Mouse (Mus musculus) hindbrain, embryonic 11.5 days (tissue): ENCODE data around the gene Ccni. TPM values are rescaled to one million over a fixed set of nuclear protein-coding genes. Genes with fewer than 3 reads are reported as not detected.

Experiments used
- ATAC-seq: fragments of 200-750 bp; cut with Nextera tagmentation; 2 replicates; pipeline ENCODE4 v1.8.0; 2017; ENCODE audit warnings: mild to moderate bottlenecking, moderate TSS enrichment, moderate library complexity; ENCODE audit not compliant: low FRiP score
- DNase-seq: peaks from one replicate; pipeline ENCODE4 v3.0.0-alpha.2; 2015; ENCODE audit warnings: low spot score
- H3K27ac ChIP-seq: fragments of 300-500 bp; sonication (generic); 2 replicates; pipeline ENCODE4 v1.5.1; 2014; ENCODE audit warnings: mild to moderate bottlenecking, low read depth, low read length
- H3K27me3 ChIP-seq: fragments of 300-500 bp; sonication (generic); 2 replicates; pipeline ENCODE4 v1.6.1; 2014; ENCODE audit warnings: mild to moderate bottlenecking, low read length, moderate library complexity, mixed read lengths; ENCODE audit not compliant: control insufficient read depth, insufficient read depth
- H3K36me3 ChIP-seq: fragments of 300-500 bp; sonication (generic); 2 replicates; pipeline ENCODE4 v1.6.1; 2014; ENCODE audit warnings: mild to moderate bottlenecking, low read length, moderate library complexity, mixed read lengths; ENCODE audit not compliant: control insufficient read depth, insufficient read depth
- H3K4me1 ChIP-seq: fragments of 300-500 bp; sonication (generic); replicated peaks from 2 replicates; pipeline ENCODE4 v1.6.1; 2014; ENCODE audit warnings: low read length, mixed read lengths; ENCODE audit not compliant: control insufficient read depth, insufficient read depth
- H3K4me2 ChIP-seq: fragments of 300-500 bp; sonication (generic); replicated peaks from 2 replicates; pipeline ENCODE4 v1.6.1; 2014; ENCODE audit warnings: mild to moderate bottlenecking, low read depth, low read length
- H3K4me3 ChIP-seq: fragments of 300-500 bp; sonication (generic); 2 replicates; pipeline ENCODE4 v1.5.1; 2014; ENCODE audit warnings: low read depth, low read length
- H3K9ac ChIP-seq: fragments of 300-500 bp; sonication (generic); 2 replicates; pipeline ENCODE4 v1.6.1; 2014; ENCODE audit warnings: low read depth, low read length
- H3K9me3 ChIP-seq: fragments of 300-500 bp; sonication (generic); 2 replicates; pipeline ENCODE4 v1.6.1; 2016; ENCODE audit warnings: low read length; ENCODE audit not compliant: control insufficient read depth
- whole genome bisulfite sequencing: fragments of 180-500 bp; shearing (Covaris S2); extraction: QIAGEN DNeasy Blood & Tissue Kit; methylation state at CpG from one replicate; pipeline ENCODE4 v1.1.7; 2014; 5-methylcytosine and 5-hydroxymethylcytosine counted together
- polyA plus RNA-seq: library from polyadenylated mRNA; unstranded; fragments of >200 nt; fragmentation: Nextera tagmentation; extraction: Ambion mirVana; gene quantifications from 2 replicates; pipeline ENCODE4 v1.2.1, GENCODE M21; 2014

The Ccni gene
- polyA plus RNA-seq, 1 experiment from 2014 or later: 164 TPM

GRCm38 (mm10) chr5:93183311-93183710 is 23.0 kb downstream of the Ccni start:
- no peak overlapping the region for H3K4me3 ChIP-seq
- H3K9ac ChIP-seq: no peak overlapping the region
- ATAC-seq: no peak
- H3K36me3 ChIP-seq: peaks cover 5% of the 10 kb centered on the region; the same call in 1 of the 2 replicates
- H3K9me3 ChIP-seq: no peaks in the 10 kb centered on the region
- no peak for DNase-seq
- H3K27ac ChIP-seq: no peak overlapping the region
- no peaks in the 10 kb centered on the region for H3K4me1 ChIP-seq
- no peak overlapping the region for H3K4me2 ChIP-seq
- no peaks in the 10 kb centered on the region for H3K27me3 ChIP-seq
- WGBS: 86% methylated on average over 6 of the region's 6 CpGs

GRCm38 (mm10) chr5:93180252-93180651 is 26.0 kb downstream of the Ccni start:
- WGBS: 86% methylated on average over 2 of the region's 2 CpGs
- DNase-seq: no peak
- no peak for ATAC-seq
- Histone ChIP-seq H3K4me3 (no peak overlapping the region), H3K4me1 (no peaks in the 10 kb centered on the region), H3K9ac (no peak overlapping the region), H3K36me3 (0 out of 2 replicates have a peak, but pooled peaks cover 3% of the 10 kb centered on the region), H3K27me3 (no peaks in the 10 kb centered on the region), H3K9me3 (no peaks in the 10 kb centered on the region), H3K4me2 (no peak overlapping the region), H3K27ac (no peak overlapping the region)

GRCm38 (mm10) chr5:93178616-93179015 is 27.7 kb downstream of the Ccni start:
- Histone ChIP-seq H3K27me3 (no peaks in the 10 kb centered on the region), H3K36me3 (0 out of 2 replicates have a peak, but pooled peaks cover 3% of the 10 kb centered on the region), H3K4me1 (no peaks in the 10 kb centered on the region), H3K9ac (no peak overlapping the region), H3K27ac (no peak overlapping the region), H3K4me3 (no peak overlapping the region), H3K4me2 (no peak overlapping the region), H3K9me3 (no peaks in the 10 kb centered on the region)
- WGBS: 92% methylated on average over 6 of the region's 6 CpGs
- ATAC-seq: no peak
- no peak for DNase-seq

- Histone ChIP-seq H3K4me3 (no peak overlapping the region), H3K4me1 (no peaks in the 10 kb centered on the region), H3K4me2 (no peak overlapping the region), H3K9me3 (no peaks in the 10 kb centered on the region), H3K27ac (no peak overlapping the region), H3K36me3 (no peaks in the 10 kb centered on the region), H3K27me3 (no peaks in the 10 kb centered on the region), H3K9ac (no peak overlapping the region)
- DNase-seq (no peak), ATAC-seq (no peak)
- 94% methylated on average over 6 of the region's 6 CpGs for WGBS
Observed at GRCm38 (mm10) chr5:93174675-93175074, 31.6 kb downstream of the Ccni start.

GRCm38 (mm10) chr5:93172536-93172935 is 33.8 kb downstream of the Ccni start:
- Histone ChIP-seq H3K4me3 (no peak overlapping the region), H3K4me2 (no peak overlapping the region), H3K36me3 (peaks cover 2% of the 10 kb centered on the region; the same call in 1 of the 2 replicates), H3K4me1 (no peaks in the 10 kb centered on the region), H3K9me3 (no peaks in the 10 kb centered on the region), H3K27ac (no peak overlapping the region), H3K27me3 (no peaks in the 10 kb centered on the region), H3K9ac (no peak overlapping the region)
- ATAC-seq: no peak
- no peak for DNase-seq
- 89% methylated on average over 6 of the region's 6 CpGs for whole genome bisulfite sequencing

- Histone ChIP-seq H3K36me3 (peaks cover 6% of the 10 kb centered on the region; the same call in 1 of the 2 replicates), H3K9ac (no peak overlapping the region), H3K4me2 (no peak overlapping the region), H3K4me1 (no peaks in the 10 kb centered on the region), H3K4me3 (no peak overlapping the region), H3K9me3 (no peaks in the 10 kb centered on the region), H3K27me3 (no peaks in the 10 kb centered on the region), H3K27ac (no peak overlapping the region)
- WGBS: 94% methylated on average over 15 of the region's 15 CpGs
- no peak for ATAC-seq
- no peak for DNase-seq
Observed at GRCm38 (mm10) chr5:93171420-93171819, 34.9 kb downstream of the Ccni start.

GRCm38 (mm10) chr5:93168654-93169053 is 37.6 kb downstream of the Ccni start:
- Histone ChIP-seq H3K36me3 (peaks cover 12% of the 10 kb centered on the region; the same call in 1 of the 2 replicates), H3K9me3 (no peaks in the 10 kb centered on the region), H3K27ac (no peak overlapping the region), H3K4me3 (no peak overlapping the region), H3K4me1 (no peaks in the 10 kb centered on the region), H3K27me3 (no peaks in the 10 kb centered on the region), H3K4me2 (no peak overlapping the region), H3K9ac (no peak overlapping the region)
- WGBS: 82% methylated on average over 6 of the region's 6 CpGs
- no peak for ATAC-seq
- DNase-seq: no peak

GRCm38 (mm10) chr5:93167919-93168516 is 38.3 kb downstream of the Ccni start:
- no peak for DNase-seq
- H3K4me2 ChIP-seq: no peak overlapping the region
- ATAC-seq: no peak
- H3K9me3 ChIP-seq: no peaks in the 10 kb centered on the region
- H3K27me3 ChIP-seq: no peaks in the 10 kb centered on the region
- 93% methylated on average over 11 of the region's 11 CpGs for WGBS
- no peak overlapping the region for H3K4me3 ChIP-seq
- no peak overlapping the region for H3K27ac ChIP-seq
- no peak overlapping the region for H3K9ac ChIP-seq
- H3K4me1 ChIP-seq: no peaks in the 10 kb centered on the region
- H3K36me3 ChIP-seq: peaks cover 12% of the 10 kb centered on the region; the same call in 1 of the 2 replicates

GRCm38 (mm10) chr5:93163541-93163940 is 42.8 kb downstream of the Ccni start:
- DNase-seq (peak; percentile 71), ATAC-seq (peak; percentile 53; the same call in 1 of the 2 replicates)
- 81% methylated on average over 3 of the region's 3 CpGs for WGBS
- no peaks in the 10 kb centered on the region for H3K9me3 ChIP-seq
- no peak overlapping the region for H3K27ac ChIP-seq
- H3K4me2 ChIP-seq: no peak overlapping the region
- no peak overlapping the region for H3K9ac ChIP-seq
- peaks cover 14% of the 10 kb centered on the region; the same call in 1 of the 2 replicates for H3K36me3 ChIP-seq
- no peak overlapping the region for H3K4me3 ChIP-seq
- H3K4me1 ChIP-seq: no peaks in the 10 kb centered on the region
- no peaks in the 10 kb centered on the region for H3K27me3 ChIP-seq
